Mouse (Mus musculus): Measurements from ENCODE around the gene Nags.

The Nags gene

DNA sequence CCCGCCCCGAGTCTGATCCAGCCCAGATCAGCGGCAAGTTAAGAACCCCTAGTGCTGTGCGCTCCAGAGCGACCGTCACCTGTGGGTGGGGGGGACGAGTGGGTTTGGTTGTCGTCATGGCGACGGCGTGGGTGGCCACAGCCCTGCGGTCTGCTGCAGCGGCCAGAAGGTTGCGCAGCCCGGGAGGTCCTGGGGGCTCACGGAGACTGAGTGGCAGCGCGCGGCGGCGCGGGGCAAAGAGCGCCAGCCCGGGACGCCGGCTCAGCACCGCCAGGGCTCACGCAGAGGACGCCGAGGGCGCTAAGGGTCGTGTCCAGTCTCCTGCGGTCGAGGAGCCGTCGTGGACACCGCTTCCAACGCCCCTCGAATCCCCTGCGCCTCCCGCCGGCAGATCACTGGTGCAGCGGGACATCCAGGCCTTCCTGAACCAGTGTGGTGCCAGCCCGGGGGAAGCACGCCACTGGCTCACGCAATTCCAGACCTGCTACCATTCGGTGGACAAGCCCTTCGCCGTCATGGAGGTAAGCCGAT is at the start of gene Nags:
Gene Nags (plus strand): TSS at position 43 of the 531 bp plus-strand sequence.
- DNase-seq (ENCODE audit: low spot score): no peak

DNA sequence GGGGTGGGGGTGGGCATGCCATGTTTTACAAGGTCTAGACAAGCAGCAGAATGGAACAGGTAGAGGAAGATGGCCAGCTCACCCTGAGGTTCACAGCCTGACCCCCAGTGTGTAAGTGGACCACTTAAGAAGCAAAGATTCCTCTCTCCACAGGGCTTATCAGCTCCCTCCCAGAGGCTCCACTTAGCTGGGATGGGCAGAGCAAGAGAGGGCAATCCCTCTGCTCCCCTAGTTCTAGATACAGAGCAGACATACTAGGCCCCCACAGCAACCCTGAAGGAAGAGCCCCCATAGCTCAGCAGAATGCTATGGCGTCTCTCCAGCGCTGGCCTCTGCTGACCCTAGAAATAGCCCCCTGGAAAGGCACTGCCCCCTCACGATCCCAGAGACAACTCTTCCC is 49.6 kb upstream of the Nags start:
- DNase-seq (ENCODE audit: low spot score): no peak

DNA sequence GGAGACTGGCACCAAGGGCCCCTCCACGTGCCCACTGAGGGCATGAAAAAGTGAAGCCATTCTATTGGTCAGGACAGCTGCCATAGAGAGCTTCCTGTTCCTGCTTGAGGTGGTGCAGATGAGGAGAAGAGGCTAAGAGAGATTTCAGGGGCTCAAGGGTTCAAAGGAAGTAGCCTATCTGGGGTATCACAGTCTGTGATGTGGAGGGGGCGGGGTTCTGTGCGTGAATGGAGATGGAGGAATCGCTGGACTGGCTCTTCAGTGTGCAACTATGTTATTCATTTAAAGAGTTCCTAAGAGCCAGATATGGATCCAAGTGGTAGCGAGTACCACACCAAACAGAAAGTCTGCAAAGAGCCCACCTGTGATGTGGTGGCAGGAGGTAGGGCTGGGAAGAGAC is 48.9 kb upstream of the Nags start:
- no peak for DNase-seq (ENCODE audit: low spot score)

- DNase-seq (ENCODE audit: low spot score): peak; percentile 69
These were observed 48.4 kb upstream of the Nags start for GRCm38 (mm10) chr11:102096887-102097391.

DNA sequence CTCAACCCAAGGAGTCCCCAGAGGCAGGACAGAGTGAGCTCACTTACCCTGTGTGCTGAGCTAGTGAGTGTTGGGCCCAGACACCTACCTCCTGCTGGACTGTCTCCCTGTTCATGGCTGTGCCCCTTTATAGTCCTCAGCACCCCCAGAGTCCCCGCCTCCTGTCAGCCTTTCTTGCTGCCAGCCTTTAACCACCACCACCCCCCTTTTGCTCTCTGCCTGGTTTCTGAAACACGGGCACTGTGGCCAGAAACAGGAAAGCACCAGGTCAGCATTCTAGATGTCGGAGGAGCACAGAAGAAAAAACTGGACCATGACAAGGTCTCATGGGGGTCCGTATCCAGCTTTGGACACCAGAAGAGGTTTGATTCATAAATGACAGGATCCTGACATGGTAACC is 44.1 kb upstream of the Nags start, which contains the start of gene Ppy:
Gene Ppy (minus strand): TSS at position 101 of the 400 bp plus-strand sequence.
- DNase-seq (ENCODE audit: low spot score): no peak

DNA sequence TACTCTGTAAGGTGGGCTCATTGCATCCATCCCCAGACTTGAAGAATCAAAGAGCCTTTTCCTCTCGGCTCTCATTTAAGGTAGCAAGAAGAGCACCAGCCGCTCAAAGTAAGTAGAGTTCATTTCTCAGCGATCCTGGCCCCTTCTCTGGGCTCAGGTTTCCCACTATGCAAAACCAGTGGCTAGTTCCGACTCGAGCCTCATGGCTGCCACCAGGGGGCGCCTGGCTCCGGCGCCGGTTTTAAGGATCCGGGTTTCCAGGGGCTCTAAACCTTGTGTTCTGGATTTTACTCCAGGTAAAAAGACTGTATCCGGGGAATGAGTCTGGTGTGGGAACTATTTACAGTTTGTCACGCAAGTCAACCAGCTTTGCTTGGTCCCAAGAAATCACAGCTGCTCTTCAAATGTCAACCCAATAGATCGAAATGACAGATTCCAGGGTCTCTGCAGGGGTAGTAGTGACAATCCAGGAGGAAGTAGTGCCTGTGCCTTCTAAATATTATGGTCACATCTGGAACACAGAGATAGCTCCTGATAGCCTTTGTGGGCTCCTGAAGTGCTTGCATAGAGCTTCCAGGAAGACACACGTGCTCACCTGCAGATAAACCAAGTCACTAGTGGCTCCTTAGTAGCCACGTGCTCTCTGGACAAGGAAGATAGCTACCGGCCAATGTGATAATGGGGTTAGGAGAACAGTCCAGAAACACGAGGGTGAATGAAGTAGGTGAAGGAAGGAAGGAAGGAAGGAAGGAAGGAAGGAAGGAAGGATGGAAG is 42.6 kb upstream of the Nags start:
- peak; percentile 58 for DNase-seq (ENCODE audit: low spot score)

GRCm38 (mm10) chr11:102106911-102107310 is 38.4 kb upstream of the Nags start:
- DNase-seq (ENCODE audit: low spot score): no peak

- no peak for DNase-seq (ENCODE audit: low spot score)
These were observed 37.6 kb upstream of the Nags start, which contains the start of gene Pyy for GRCm38 (mm10) chr11:102107732-102108131. Pyy (minus strand) TSS chr11:102107832.

GRCm38 (mm10) chr11:102111576-102111975 is 33.7 kb upstream of the Nags start:
- no peak for DNase-seq (ENCODE audit: low spot score)

GRCm38 (mm10) chr11:102116241-102116640 is 29.1 kb upstream of the Nags start:
- no peak for DNase-seq (ENCODE audit: low spot score)

DNA sequence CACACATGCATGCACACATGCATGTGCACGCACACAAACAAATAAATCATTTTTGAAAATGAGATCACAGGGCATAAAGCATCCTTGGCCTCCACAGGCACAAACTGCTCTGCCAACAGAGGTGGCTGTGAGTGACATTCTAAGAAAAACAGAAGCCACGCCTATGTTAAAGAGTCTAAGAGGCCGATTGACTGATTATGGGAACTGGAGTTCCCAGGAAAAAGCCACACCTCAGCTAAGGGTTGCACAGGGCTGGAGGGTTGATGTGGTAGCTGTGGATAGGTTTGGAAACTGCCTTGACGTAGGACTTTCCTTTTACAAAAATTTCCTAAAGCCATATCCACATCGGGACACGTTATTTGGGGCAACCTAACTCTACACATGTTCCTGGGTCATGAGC is 27.9 kb upstream of the Nags start:
- DNase-seq (ENCODE audit: low spot score): no peak

DNA sequence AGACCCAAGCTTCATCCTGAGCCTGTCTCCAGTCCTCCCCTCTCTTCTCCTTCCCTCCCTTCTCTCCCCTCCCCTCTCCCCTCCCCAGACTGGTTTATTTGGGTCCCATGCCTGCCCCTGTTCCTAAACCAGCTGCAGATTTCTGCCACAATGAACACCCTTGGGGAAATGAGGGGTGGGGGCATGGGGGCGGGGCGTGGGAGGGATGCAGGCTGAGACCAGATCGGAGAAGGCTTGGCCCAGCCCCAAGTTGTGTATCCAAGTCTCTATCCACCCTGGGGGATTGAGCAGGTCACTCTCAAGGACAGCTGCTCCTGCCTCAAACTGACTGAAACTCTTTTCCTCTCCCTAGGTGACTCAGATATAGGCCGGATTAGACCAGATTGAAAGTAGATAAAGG is 10.8 kb upstream of the Nags start:
- DNase-seq (ENCODE audit: low spot score): no peak

GRCm38 (mm10) chr11:102137625-102138446 is 7.5 kb upstream of the Nags start:
- no peak for DNase-seq (ENCODE audit: low spot score)

DNA sequence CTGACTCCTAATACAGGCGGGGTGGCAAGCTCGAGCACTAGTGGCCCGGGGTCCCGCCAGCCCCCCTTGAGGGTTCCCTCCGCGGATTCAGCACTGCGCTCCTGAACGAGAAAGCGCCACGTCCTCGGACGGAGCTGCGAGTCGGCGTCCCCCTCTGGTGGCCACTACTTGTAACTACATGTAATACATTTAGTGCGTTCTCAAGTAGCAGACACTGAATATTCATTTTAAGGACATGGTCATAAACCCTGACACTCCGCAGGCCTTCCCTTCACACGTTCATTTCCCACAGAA is 6.9 kb upstream of the Nags start:
- DNase-seq (ENCODE audit: low spot score): peak; percentile 57

DNA sequence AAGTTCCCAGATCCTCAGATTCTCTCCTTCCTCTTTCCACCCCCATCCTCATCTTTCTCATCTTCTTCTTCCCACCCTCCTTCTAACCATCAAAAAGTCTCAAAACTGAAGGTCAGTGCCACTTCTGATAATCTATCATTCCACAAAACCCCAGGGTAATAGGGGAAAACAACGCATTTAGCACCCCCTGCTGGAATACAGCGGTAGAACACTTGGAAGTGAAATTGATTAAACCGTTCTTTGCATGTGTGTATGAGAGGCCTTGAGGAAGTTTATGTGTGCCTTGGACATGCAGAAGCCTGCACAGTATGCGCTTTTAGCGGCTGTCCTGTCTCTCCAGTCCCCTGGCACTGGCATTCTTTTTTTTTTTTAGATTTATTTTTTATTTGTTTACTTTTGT is 4.8 kb upstream of the Nags start:
- DNase-seq (ENCODE audit: low spot score): peak; percentile 72

GRCm38 (mm10) chr11:102142355-102142754 is 3.0 kb upstream of the Nags start:
- no peak for DNase-seq (ENCODE audit: low spot score)

DNA sequence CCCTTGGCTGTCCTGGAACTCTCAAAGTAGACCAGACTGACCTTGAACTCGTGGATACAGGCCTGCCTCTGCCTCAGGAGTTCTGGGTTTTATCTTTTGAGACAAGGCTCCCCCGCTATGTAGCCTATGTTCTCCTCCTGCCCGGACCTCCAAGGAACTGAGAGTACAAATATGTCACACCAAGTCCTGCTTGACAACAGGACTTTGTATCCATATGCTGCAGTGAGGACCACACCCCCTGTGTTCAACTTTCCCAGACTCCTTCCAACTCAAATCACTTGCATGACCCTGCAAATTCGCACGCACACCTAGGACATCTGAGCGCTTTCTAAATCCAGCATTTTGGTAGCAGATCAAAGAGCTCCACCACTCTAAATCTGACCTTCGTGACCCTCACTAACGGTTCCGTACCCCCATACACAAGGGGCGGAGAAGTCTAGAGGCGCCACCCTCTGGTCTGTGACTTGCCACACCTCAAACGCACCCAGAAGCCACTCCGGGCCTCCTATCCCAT is 299 bp upstream of the Nags start:
- DNase-seq (ENCODE audit: low spot score): no peak

- DNase-seq (ENCODE audit: low spot score): no peak
These were observed 692 bp downstream of the Nags start for GRCm38 (mm10) chr11:102146005-102146404.

DNA sequence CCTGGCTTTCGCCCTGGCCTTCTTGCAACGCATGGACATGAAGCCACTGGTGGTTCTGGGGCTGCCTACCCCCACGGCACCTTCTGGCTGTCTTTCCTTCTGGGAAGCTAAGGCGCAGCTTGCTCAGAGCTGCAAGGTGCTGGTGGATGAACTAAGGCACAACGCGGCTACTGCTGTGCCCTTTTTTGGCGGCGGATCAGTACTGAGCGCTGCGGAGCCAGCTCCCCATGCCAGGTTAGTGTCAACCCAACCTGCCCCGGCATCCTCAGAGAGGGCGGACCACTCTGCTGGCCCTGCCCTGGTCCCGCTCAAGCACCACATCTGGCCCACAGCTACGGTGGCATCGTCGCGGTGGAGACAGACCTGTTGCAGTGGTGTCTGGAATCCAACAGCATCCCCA is 1.2 kb downstream of the Nags start:
- DNase-seq (ENCODE audit: low spot score): no peak

DNA sequence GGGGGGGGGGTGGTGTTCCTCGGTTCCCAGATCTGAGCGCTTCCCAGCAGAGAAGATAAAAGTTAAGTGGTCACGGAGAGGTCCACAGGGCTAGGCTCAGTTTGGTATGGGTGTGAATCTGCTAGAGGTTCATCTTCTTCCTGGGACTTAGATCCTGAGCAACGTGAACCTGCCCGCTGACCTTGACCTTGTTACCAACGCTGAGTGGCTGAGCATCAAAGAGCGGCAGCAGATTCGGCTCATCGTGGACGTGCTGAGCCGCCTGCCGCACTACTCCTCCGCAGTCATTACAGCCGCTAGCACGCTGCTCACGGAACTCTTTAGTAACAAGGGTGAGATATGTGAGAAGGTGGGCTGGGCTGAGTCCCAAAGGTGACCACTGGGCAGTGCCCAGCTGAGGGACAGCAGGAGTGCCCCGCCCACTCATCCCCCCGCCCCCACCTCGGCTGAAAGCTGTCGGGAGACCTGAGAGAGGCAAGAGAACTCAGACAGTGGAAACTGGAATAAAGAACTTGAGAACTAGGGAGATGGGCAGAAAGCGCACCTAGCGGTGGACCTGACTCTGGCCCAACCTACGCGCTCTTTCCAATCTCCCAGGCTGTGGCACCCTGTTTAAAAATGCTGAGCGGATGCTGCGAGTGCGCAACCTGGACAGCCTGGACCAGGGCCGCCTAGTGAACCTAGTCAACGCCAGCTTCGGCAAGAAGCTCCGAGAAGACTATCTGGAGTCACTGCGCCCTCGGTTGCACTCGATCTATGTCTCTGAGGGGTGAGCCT is 2.1 kb downstream of the Nags start:
- no peak for DNase-seq (ENCODE audit: low spot score)

DNA sequence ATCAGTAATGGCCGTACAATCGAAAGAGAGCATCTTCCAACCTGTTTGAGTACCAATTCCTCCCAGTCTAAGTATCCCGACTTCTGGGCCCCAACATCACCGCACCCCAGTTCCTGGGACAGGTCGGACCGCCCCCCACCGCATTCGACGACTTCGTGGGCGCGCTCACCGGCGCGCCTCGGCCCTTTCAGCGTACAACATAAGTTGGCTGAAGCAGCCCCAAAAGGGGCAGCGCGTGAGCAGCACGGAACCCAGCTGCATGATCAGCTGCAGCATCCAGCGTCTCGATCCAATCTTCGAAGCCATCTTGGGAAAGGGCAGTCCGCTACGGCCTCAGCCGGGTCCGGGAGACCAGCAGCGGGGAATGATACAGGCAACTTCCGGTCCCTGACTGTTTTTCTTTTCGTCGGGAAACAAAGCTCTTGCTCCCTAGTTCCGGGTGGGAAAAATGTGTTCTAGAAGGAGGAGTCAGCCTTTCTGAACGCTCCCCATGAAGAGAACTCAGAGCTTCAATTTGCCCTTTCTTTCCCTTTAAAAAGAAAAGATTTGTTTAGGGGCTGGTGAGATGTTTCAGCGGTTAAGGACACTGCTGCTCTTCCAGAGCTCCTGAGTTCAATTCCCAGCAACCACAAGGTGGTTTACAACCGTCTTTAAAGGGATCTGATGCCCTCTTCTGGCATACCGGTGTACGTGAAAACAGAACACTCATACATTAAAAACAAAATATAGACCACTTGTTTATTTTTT is 10.9 kb downstream of the Nags start, which contains the start of gene Tmem101:
Gene Tmem101 (minus strand): TSS at position 366 of the 747 bp plus-strand sequence.
- DNase-seq (ENCODE audit: low spot score): peak; percentile 92

Measured in layer of hippocampus, adult 11-12 months (tissue).